22 mouse cellular contexts compared by ENCODE assay signal in genomic region chr12:26385735-26386134, GRCm38 (mm10). TPM values are rescaled to one million over a fixed set of nuclear protein-coding genes. Genes with fewer than 3 reads are reported as not detected.
DNase-seq lines count a peak whose midpoint lies in the region; ATAC-seq lines count a peak whose summit lies in the region.
"Had no signal": no experiment of that assay in that cellular context is flagged by ENCODE, and none has a peak within 500 bp of the region (broad histone marks: within the 10 kb centered on the region; RNA-seq: fewer than 3 reads in every experiment).

No protein-coding gene starts in this region.

- H3K27ac ChIP-seq in lung, embryonic 16.5 days (ENCODE audit: low read length) = peak overlapping the region; percentile 0
- 0 out of 2 replicates have a peak overlapping the region, but pooled peaks have one; percentile 24 for H3K27ac ChIP-seq in limb, embryonic 15.5 days
- H3K27ac ChIP-seq in hindbrain, embryonic 16.5 days (ENCODE audit: low read depth, low read length) = no peak overlapping the region
- H3K27ac ChIP-seq: forebrain, embryonic 10.5 days; hindbrain, embryonic 15.5 days had no signal

- H3K4me3 ChIP-seq in lung, embryonic 16.5 days (ENCODE audit: low read length) = no peak overlapping the region
- H3K4me3 ChIP-seq in limb, embryonic 15.5 days = no peak overlapping the region
- no peak overlapping the region for H3K4me3 ChIP-seq in hindbrain, embryonic 16.5 days (ENCODE audit: low read length)
- H3K4me3 ChIP-seq: erythroblast, embryonic 14.5 days; forebrain, embryonic 10.5 days; heart, embryonic 12.5 days; hindbrain, embryonic 15.5 days had no signal

- 59% methylated on average over 6 of the region's 6 CpGs for WGBS in lung, embryonic 16.5 days
- WGBS in limb, embryonic 15.5 days = 67% methylated on average over 6 of the region's 6 CpGs
- 79% methylated on average over 6 of the region's 6 CpGs for WGBS in hindbrain, embryonic 16.5 days

- peak; percentile 92 for DNase-seq in heart, adult 11 months
- no peak for DNase-seq in heart, postnatal 4 days
- DNase-seq in lung, postnatal 25 days (ENCODE audit: low spot score) = no peak
- peak; percentile 13 for DNase-seq in testis, postnatal 14 days (ENCODE audit: low spot score)
- no peak for DNase-seq in testis, postnatal 10 days (ENCODE audit: low spot score)
- DNase-seq: adrenal gland, postnatal 14 days; cerebellum, adult 11-12 months; cerebellum, adult 9-11 months; cerebellum, postnatal 36 days; gastrocnemius, postnatal 36 days had no signal

- peaks cover 19% of the 10 kb centered on the region for H3K4me1 ChIP-seq in lung, embryonic 16.5 days (replicated peaks; ENCODE audit: control insufficient read depth, insufficient read depth, low read length)
- H3K4me1 ChIP-seq in limb, embryonic 15.5 days = peaks cover 13% of the 10 kb centered on the region
- no peaks in the 10 kb centered on the region for H3K4me1 ChIP-seq in hindbrain, embryonic 16.5 days (ENCODE audit: control insufficient read depth, insufficient read depth, low read depth, low read length)
- H3K4me1 ChIP-seq: hindbrain, embryonic 15.5 days had no signal

- no peaks in the 10 kb centered on the region for H3K27me3 ChIP-seq in lung, embryonic 16.5 days (ENCODE audit: control insufficient read depth, insufficient read depth, low read depth, low read length)
- H3K27me3 ChIP-seq in limb, embryonic 15.5 days = no peaks in the 10 kb centered on the region
- H3K27me3 ChIP-seq in hindbrain, embryonic 16.5 days (replicated peaks; ENCODE audit: control insufficient read depth, insufficient read depth, low read length) = no peaks in the 10 kb centered on the region
- H3K27me3 ChIP-seq: CH12.LX; heart, embryonic 12.5 days; hindbrain, embryonic 15.5 days; Patski had no signal

- H3K36me3 ChIP-seq in lung, embryonic 16.5 days (ENCODE audit: control insufficient read depth, insufficient read depth, low read length) = peaks cover 17% of the 10 kb centered on the region
- peaks cover 41% of the 10 kb centered on the region for H3K36me3 ChIP-seq in limb, embryonic 15.5 days
- peaks cover 17% of the 10 kb centered on the region for H3K36me3 ChIP-seq in hindbrain, embryonic 16.5 days (ENCODE audit: control insufficient read depth, insufficient read depth, low read length)

- ATAC-seq in lung, embryonic 16.5 days (ENCODE audit: low read depth) = no peak
- ATAC-seq in limb, embryonic 15.5 days (ENCODE audit: insufficient number of reproducible peaks, low FRiP score, low TSS enrichment, low read depth) = no peak
- ATAC-seq in hindbrain, embryonic 16.5 days = no peak
- ATAC-seq: activated CD4-positive, CD25-positive, alpha-beta regulatory T cell, adult 4 months; forebrain, embryonic 14.5 days; inflammation-experienced regulatory T-cells, adult 6 months; Patski had no signal

- H3K9me3 ChIP-seq in lung, embryonic 16.5 days (ENCODE audit: control insufficient read depth, low read length) = no peaks in the 10 kb centered on the region
- H3K9me3 ChIP-seq in limb, embryonic 15.5 days = no peaks in the 10 kb centered on the region
- H3K9me3 ChIP-seq in hindbrain, embryonic 16.5 days (ENCODE audit: control insufficient read depth, low read length) = no peaks in the 10 kb centered on the region
- H3K9me3 ChIP-seq: forebrain, embryonic 10.5 days; heart, embryonic 12.5 days; hindbrain, embryonic 15.5 days had no signal

- no peak overlapping the region for H3K9ac ChIP-seq in lung, embryonic 16.5 days (ENCODE audit: low read length)
- no peak overlapping the region for H3K9ac ChIP-seq in limb, embryonic 15.5 days
- no peak overlapping the region for H3K9ac ChIP-seq in hindbrain, embryonic 16.5 days (ENCODE audit: low read depth, low read length)
- H3K9ac ChIP-seq: heart, embryonic 12.5 days; hindbrain, embryonic 15.5 days had no signal

- no peak overlapping the region for H3K4me2 ChIP-seq in lung, embryonic 16.5 days (ENCODE audit: low read depth, low read length)
- H3K4me2 ChIP-seq in limb, embryonic 15.5 days = no peak overlapping the region
- H3K4me2 ChIP-seq in hindbrain, embryonic 16.5 days (ENCODE audit: low read length) = no peak overlapping the region
- H3K4me2 ChIP-seq: heart, embryonic 12.5 days; hindbrain, embryonic 15.5 days had no signal

RNA-seq across cellular contexts. Expression of gene Rnf144a, which starts 29.3 kb away (rescaled TPM):
- 10 to 100 TPM; 33.6 to 39.6 TPM for total RNA-seq in heart, postnatal 4 days (2021)
- polyA plus RNA-seq in lung, embryonic 16.5 days (2015; fragmentation: Nextera tagmentation; extraction: Ambion mirVana) = 49.5 and 51.3 TPM in 2 replicates
- 39.7 and 41.0 TPM in 2 replicates for polyA plus RNA-seq in limb, embryonic 15.5 days (2015; fragmentation: Nextera tagmentation; extraction: Ambion mirVana)
- 21.6 and 26.4 TPM in 2 replicates for polyA plus RNA-seq in hindbrain, embryonic 16.5 days (2015; fragmentation: Nextera tagmentation; extraction: Ambion mirVana)
- polyA plus RNA-seq: erythroblast, embryonic 14.5 days had no signal

Comparison
In these comparisons a context has a peak if more than half of its experiments do, and no peak if none do; other contexts are left out.
1. DNase-seq: peak in heart, adult 11 months (single experiment) and testis, postnatal 14 days (single experiment); none in heart, postnatal 4 days (single experiment), lung, postnatal 25 days (single experiment) and testis, postnatal 10 days (single experiment).